Mouse (Mus musculus) intestine, embryonic 14.5 days (tissue): ENCODE measurements around the gene Cd247. TPM values are rescaled to one million over a fixed set of nuclear protein-coding genes. Genes with fewer than 3 reads are reported as not detected.

Experiments used
- ATAC-seq: fragments of 200-750 bp; cut with Nextera tagmentation; replicated peaks from 2 replicates; pipeline ENCODE4 v1.8.0; 2017; ENCODE audit warnings: low read depth, moderate number of reproducible peaks, moderate TSS enrichment, moderate library complexity; ENCODE audit not compliant: low FRiP score, low TSS enrichment
- DNase-seq: peaks from one replicate; pipeline ENCODE4 v3.0.0-alpha.2; 2018; ENCODE audit warnings: low spot score
- H3K27ac ChIP-seq: fragments of 300-500 bp; sonication (generic); 2 replicates; pipeline ENCODE4 v1.5.1; 2014; ENCODE audit warnings: low read depth, mild to moderate bottlenecking, control low read depth
- H3K27me3 ChIP-seq: fragments of 300-500 bp; sonication (generic); replicated peaks from 2 replicates; pipeline ENCODE4 v1.6.1; 2014; ENCODE audit warnings: low read length, control low read depth; ENCODE audit not compliant: control insufficient read depth, insufficient read depth
- H3K36me3 ChIP-seq: fragments of 300-500 bp; sonication (generic); 2 replicates; pipeline ENCODE4 v1.6.1; 2014; ENCODE audit warnings: low read length, control low read depth; ENCODE audit not compliant: control insufficient read depth, insufficient read depth
- H3K4me1 ChIP-seq: fragments of 300-500 bp; sonication (generic); replicated peaks from 2 replicates; pipeline ENCODE4 v1.6.1; 2014; ENCODE audit warnings: low read length, control low read depth, mixed read lengths; ENCODE audit not compliant: control insufficient read depth, insufficient read depth
- H3K4me2 ChIP-seq: fragments of 300-500 bp; sonication (generic); 2 replicates; pipeline ENCODE4 v1.6.1; 2014; ENCODE audit warnings: low read length
- H3K4me3 ChIP-seq: fragments of 300-500 bp; sonication (generic); 2 replicates; pipeline ENCODE4 v1.5.1; 2014; ENCODE audit warnings: low read depth, low read length, control low read depth, mixed read lengths
- H3K9ac ChIP-seq: fragments of 300-500 bp; sonication (generic); 2 replicates; pipeline ENCODE4 v1.6.1; 2014; ENCODE audit warnings: mild to moderate bottlenecking, low read length
- H3K9me3 ChIP-seq: fragments of 300-500 bp; sonication (generic); 2 replicates; pipeline ENCODE4 v1.6.1; 2016; ENCODE audit warnings: low read length, control low read depth; ENCODE audit not compliant: control insufficient read depth
- WGBS: fragments of 180-500 bp; shearing (Covaris S2); extraction: QIAGEN DNeasy Blood & Tissue Kit; methylation state at CpG from one replicate; pipeline ENCODE4 v1.1.7; 2014; 5-methylcytosine and 5-hydroxymethylcytosine counted together
- polyA plus RNA-seq: library from polyadenylated mRNA; unstranded; fragments of >200 nt; fragmentation: Nextera tagmentation; extraction: Ambion mirVana; gene quantifications from 2 replicates; pipeline ENCODE4 v1.2.1, GENCODE M21; 2014

Gene Cd247
- polyA plus RNA-seq, 1 experiment from 2014 or later, result 0.81 TPM

DNA sequence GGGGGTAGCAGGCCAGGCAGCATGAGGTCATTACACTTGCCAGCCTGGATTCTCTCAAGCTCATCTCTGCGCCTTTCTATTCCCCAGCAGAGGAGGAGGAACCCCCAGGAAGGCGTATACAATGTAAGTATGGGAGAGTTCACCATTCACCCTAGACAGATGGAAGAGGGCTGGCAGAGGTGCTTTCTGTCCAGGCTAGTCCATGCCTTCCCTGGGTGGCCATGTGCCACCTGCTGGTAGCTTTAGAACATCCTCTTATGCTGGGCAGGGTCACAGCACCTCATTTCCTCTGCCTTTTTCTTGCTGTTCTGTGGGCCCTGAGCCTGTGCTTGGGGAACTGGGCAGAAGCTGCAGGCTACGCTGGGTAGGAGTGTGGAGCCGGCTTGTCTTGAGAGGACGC lies 69.9 kb downstream of the Cd247 start:
- ATAC-seq (no peak), DNase-seq (peak; percentile 45)

DNA sequence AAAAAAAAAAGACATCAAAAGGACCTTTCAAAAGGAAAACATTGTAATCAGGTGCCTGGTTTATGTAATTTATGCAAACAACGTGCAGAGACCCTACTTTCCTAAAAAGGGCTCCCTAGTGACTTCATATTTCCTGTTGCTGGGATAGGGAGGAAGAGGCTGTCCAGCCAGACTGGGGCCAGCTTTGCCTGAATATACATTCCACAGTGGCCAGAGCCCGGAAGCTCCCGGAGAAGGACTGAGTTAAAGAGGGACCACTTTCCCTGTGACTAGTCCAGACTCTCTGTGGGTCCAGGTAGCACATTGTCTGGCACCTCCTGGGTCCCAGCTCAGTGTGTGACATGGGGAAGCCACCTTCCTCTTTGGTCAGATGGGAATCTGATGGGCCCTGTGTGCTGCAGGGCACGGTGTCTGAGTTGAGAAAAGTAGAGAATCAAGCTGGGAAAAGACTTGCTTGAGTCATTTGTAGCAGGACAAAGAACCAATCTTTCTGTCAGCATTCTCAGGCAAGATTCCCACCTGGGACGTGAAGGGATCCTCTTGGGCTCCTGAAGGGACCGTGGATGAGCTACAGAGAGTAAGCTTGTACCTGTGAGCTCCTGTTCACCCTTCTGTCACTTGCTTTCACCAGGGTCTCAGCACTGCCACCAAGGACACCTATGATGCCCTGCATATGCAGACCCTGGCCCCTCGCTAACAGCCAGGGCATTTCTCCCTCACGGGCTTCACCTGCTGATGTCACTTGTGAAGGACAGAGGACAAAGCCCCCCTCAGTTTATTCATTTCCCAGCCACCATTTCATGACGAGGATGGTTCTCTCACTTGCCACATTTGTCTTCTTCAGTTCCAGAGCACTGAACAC lies 72.1 kb downstream of the Cd247 start:
- peaks cover 6% of the 10 kb centered on the region; the same call in 1 of the 2 replicates for H3K4me1 ChIP-seq
- DNase-seq (peak; percentile 51), ATAC-seq (no peak)
- H3K27ac ChIP-seq, result no peak overlapping the region; the same call in 1 of the 2 replicates
- no peak overlapping the region for H3K9ac ChIP-seq
- no peak overlapping the region for H3K4me3 ChIP-seq
- no peaks in the 10 kb centered on the region for H3K36me3 ChIP-seq
- H3K9me3 ChIP-seq, result no peaks in the 10 kb centered on the region
- H3K27me3 ChIP-seq, result no peaks in the 10 kb centered on the region
- WGBS, result 61% methylated on average over 9 of the region's 9 CpGs
- H3K4me2 ChIP-seq, result no peak overlapping the region

More for the DNA sequence above, 69.9 kb downstream of the Cd247 start:
- Histone ChIP-seq H3K4me3 (no peak overlapping the region), H3K9me3 (no peaks in the 10 kb centered on the region), H3K4me1 (no peaks in the 10 kb centered on the region), H3K9ac (no peak overlapping the region), H3K4me2 (no peak overlapping the region), H3K27ac (no peak overlapping the region), H3K36me3 (no peaks in the 10 kb centered on the region), H3K27me3 (no peaks in the 10 kb centered on the region)
- WGBS, result 79% methylated on average over 5 of the region's 5 CpGs

GRCm38 (mm10) chr1:165861235-165861609 lies 72.7 kb downstream of the Cd247 start:
- H3K4me1 ChIP-seq, result peaks cover 6% of the 10 kb centered on the region; the same call in 1 of the 2 replicates
- no peak overlapping the region for H3K9ac ChIP-seq
- no peaks in the 10 kb centered on the region for H3K36me3 ChIP-seq
- DNase-seq (peak; percentile 50), ATAC-seq (no peak)
- no peak overlapping the region for H3K4me2 ChIP-seq
- no peaks in the 10 kb centered on the region for H3K27me3 ChIP-seq
- no peaks in the 10 kb centered on the region for H3K9me3 ChIP-seq
- no peak overlapping the region for H3K27ac ChIP-seq
- 78% methylated on average over 3 of the region's 3 CpGs for WGBS
- no peak overlapping the region for H3K4me3 ChIP-seq

DNA sequence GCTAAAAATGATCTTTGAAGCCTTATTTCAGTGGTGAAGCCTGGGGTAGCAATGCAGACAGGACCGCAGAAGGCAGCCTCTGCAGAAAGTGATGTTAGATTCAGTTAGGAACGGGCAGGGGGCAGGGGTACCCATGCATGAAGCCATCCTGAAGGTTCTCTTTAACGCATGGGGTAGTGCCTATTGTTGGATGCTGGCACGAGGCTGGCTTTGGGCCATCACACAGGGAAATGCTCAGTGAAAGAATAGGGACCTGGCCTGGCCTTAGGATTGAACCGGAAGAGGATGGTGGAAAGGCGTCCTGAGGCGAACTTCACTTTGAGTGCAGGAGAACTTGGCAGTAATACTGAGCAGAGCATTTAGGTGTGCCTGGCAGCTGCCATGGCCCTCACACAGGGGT lies 73.6 kb downstream of the Cd247 start:
- Histone ChIP-seq H3K9me3 (no peaks in the 10 kb centered on the region), H3K9ac (no peak overlapping the region), H3K4me1 (peaks cover 6% of the 10 kb centered on the region; the same call in 1 of the 2 replicates), H3K27ac (no peak overlapping the region), H3K36me3 (no peaks in the 10 kb centered on the region), H3K4me3 (no peak overlapping the region), H3K4me2 (no peak overlapping the region), H3K27me3 (no peaks in the 10 kb centered on the region)
- ATAC-seq (no peak), DNase-seq (peak; percentile 35)
- 85% methylated on average over 7 of the region's 7 CpGs for WGBS

- H3K4me2 ChIP-seq, result no peak overlapping the region
- no peak overlapping the region for H3K27ac ChIP-seq
- H3K4me3 ChIP-seq, result no peak overlapping the region
- H3K9ac ChIP-seq, result no peak overlapping the region
- H3K27me3 ChIP-seq, result no peaks in the 10 kb centered on the region
- H3K9me3 ChIP-seq, result no peaks in the 10 kb centered on the region
- peaks cover 6% of the 10 kb centered on the region; the same call in 1 of the 2 replicates for H3K4me1 ChIP-seq
- ATAC-seq (no peak), DNase-seq (peak; percentile 53)
- 39% methylated on average over 14 of the region's 14 CpGs for WGBS
- peaks cover 3% of the 10 kb centered on the region; the same call in 1 of the 2 replicates for H3K36me3 ChIP-seq
Observed at GRCm38 (mm10) chr1:165864864-165865795, 76.6 kb downstream of the Cd247 start.

DNA sequence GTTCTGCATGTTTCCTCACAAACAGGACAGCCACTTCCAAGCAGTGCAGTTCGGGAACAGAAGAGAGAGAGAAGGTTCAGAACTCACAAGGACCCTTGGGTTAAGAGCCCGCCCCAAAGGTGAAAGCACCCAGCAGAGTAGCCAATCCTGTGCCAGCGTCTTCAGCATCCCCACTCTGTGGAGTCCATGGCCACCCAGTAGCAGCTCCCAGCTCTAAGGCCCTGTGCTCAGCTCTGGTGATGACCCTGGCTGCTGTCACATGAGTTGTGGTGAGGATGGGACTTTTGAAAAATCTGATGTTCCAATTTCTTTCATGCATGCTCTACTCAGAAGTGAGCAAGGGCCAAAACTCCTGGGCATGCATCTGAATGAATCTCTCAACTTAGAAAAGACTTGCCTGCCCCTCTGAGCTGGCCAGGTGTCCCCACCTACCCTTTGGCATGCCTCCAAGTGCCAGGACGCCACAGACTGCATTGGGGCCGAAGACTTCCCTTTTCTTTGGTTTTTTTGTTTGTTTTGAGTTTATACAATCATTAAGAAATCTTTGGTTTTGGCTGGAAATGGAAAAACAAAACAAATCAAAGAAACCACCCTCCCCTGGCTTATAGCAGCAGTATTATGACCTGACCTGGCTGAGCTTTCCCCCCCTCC lies 78.3 kb downstream of the Cd247 start:
- 74% methylated on average over 5 of the region's 5 CpGs for WGBS
- peak; percentile 34 for DNase-seq

DNA sequence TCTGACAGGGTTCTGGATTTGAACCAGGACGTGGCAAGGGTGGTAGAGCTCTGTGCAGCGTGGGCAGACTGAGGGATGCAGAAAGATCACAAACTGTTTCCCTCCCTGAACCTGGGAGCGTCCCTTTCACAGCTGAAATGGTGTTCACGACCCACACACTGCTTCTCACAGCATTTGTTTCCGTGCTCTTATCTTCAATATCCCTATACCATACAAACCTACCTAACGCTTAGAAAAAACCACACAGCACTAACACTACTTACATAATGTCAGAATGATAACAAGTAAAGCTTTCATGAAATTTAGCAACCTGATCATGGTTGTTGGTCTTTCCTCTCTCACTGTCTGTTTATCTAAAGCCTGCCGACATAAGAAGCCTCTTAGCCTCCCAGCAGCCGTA lies 80.2 kb downstream of the Cd247 start:
- Histone ChIP-seq H3K9ac (no peak overlapping the region), H3K4me1 (peaks cover 6% of the 10 kb centered on the region; the same call in 1 of the 2 replicates), H3K4me2 (no peak overlapping the region), H3K9me3 (no peaks in the 10 kb centered on the region), H3K27ac (no peak overlapping the region), H3K4me3 (no peak overlapping the region), H3K27me3 (no peaks in the 10 kb centered on the region), H3K36me3 (peaks cover 4% of the 10 kb centered on the region; the same call in 1 of the 2 replicates)
- WGBS, result 74% methylated on average over 8 of the region's 8 CpGs
- DNase-seq, result peak; percentile 35
- no peak for ATAC-seq

More for the DNA sequence above, 78.3 kb downstream of the Cd247 start:
- ATAC-seq, result 0 out of 2 replicates have a peak, but pooled peaks have one; percentile 40
- no peaks in the 10 kb centered on the region for H3K9me3 ChIP-seq
- H3K9ac ChIP-seq, result no peak overlapping the region
- H3K4me2 ChIP-seq, result no peak overlapping the region
- no peaks in the 10 kb centered on the region for H3K27me3 ChIP-seq
- H3K4me1 ChIP-seq, result peaks cover 6% of the 10 kb centered on the region; the same call in 1 of the 2 replicates
- peaks cover 3% of the 10 kb centered on the region; the same call in 1 of the 2 replicates for H3K36me3 ChIP-seq
- no peak overlapping the region for H3K27ac ChIP-seq
- H3K4me3 ChIP-seq, result no peak overlapping the region

GRCm38 (mm10) chr1:165874645-165875044 lies 86.2 kb downstream of the Cd247 start:
- no peak for DNase-seq
- Histone ChIP-seq H3K4me1 (no peaks in the 10 kb centered on the region), H3K36me3 (peaks cover 31% of the 10 kb centered on the region), H3K27ac (no peak overlapping the region), H3K4me2 (no peak overlapping the region), H3K9me3 (no peaks in the 10 kb centered on the region), H3K4me3 (no peak overlapping the region), H3K27me3 (no peaks in the 10 kb centered on the region), H3K9ac (no peak overlapping the region)
- WGBS, result 51% methylated on average over 8 of the region's 8 CpGs
- ATAC-seq, result no peak
